Mouse (Mus musculus) liver, postnatal 0 days (tissue): ENCODE measurements at regions not wholly inside any gene's neighbourhood (a gene's known extent, or its start where the extent isn't known, plus 50 kb on each side); places are given as distances from the start of the nearest gene placed in this dataset.
A peak's percentile ranks its signal among the peaks of the same experiment; 100 is the strongest.

Experiments used
- ATAC-seq: fragments of 200-750 bp; cut with Nextera tagmentation; 2 replicates; pipeline ENCODE4 v1.8.0; 2017; ENCODE audit warnings: mild to moderate bottlenecking, moderate library complexity
- DNase-seq: peaks from one replicate; pipeline ENCODE4 v3.0.0-alpha.2; 2016
- H3K27ac ChIP-seq: fragments of 300-500 bp; sonication (generic); 2 replicates; pipeline ENCODE4 v1.5.1; 2014; ENCODE audit warnings: antibody characterized with exemption, moderate library complexity, mild to moderate bottlenecking, low read depth
- H3K27me3 ChIP-seq: fragments of 300-500 bp; sonication (generic); 2 replicates; pipeline ENCODE4 v1.6.1; 2014; ENCODE audit warnings: low read length, control low read depth, mixed read lengths; ENCODE audit not compliant: insufficient read depth
- H3K36me3 ChIP-seq: fragments of 300-500 bp; sonication (generic); replicated peaks from 2 replicates; pipeline ENCODE4 v1.6.1; 2014; ENCODE audit warnings: mild to moderate bottlenecking, control low read depth, low read length, moderate library complexity, mixed read lengths; ENCODE audit not compliant: insufficient read depth
- H3K4me1 ChIP-seq: fragments of 300-500 bp; sonication (generic); 2 replicates; pipeline ENCODE4 v1.6.1; 2014; ENCODE audit warnings: antibody characterized with exemption, mild to moderate bottlenecking, control low read depth; ENCODE audit not compliant: insufficient read depth
- H3K4me2 ChIP-seq: fragments of 300-500 bp; sonication (generic); 2 replicates; pipeline ENCODE4 v1.6.1; 2014; ENCODE audit warnings: low read depth, mild to moderate bottlenecking, low read length, moderate library complexity, mixed read lengths
- H3K4me3 ChIP-seq: fragments of 300-500 bp; sonication (generic); 2 replicates; pipeline ENCODE4 v1.5.1; 2014; ENCODE audit warnings: low read depth, low read length
- H3K9ac ChIP-seq: fragments of 300-500 bp; sonication (generic); replicated peaks from 2 replicates; pipeline ENCODE4 v1.6.1; 2014; ENCODE audit warnings: mild to moderate bottlenecking, moderate library complexity
- H3K9me3 ChIP-seq: fragments of 300-500 bp; sonication (generic); 2 replicates; pipeline ENCODE4 v1.6.1; 2016; ENCODE audit warnings: mild to moderate bottlenecking, control low read depth, low read length, mixed read lengths
- CTCF ChIP-seq: sonication (generic); IDR thresholded peaks from 2 replicates; pipeline ENCODE4 v1.5.1; 2016; ENCODE audit warnings: antibody characterized with exemption, low read depth
- EP300 ChIP-seq: IDR thresholded peaks from 2 replicates; pipeline ENCODE4 v1.6.1; 2016; ENCODE audit warnings: antibody characterized with exemption, low read depth, mild to moderate bottlenecking
- WGBS: fragments of 180-500 bp; shearing (Covaris S2); extraction: QIAGEN DNeasy Blood & Tissue Kit; methylation state at CpG from one replicate; pipeline ENCODE4 v1.1.7; 2014; ENCODE audit not compliant: insufficient replicate concordance; 5-methylcytosine and 5-hydroxymethylcytosine counted together

DNA sequence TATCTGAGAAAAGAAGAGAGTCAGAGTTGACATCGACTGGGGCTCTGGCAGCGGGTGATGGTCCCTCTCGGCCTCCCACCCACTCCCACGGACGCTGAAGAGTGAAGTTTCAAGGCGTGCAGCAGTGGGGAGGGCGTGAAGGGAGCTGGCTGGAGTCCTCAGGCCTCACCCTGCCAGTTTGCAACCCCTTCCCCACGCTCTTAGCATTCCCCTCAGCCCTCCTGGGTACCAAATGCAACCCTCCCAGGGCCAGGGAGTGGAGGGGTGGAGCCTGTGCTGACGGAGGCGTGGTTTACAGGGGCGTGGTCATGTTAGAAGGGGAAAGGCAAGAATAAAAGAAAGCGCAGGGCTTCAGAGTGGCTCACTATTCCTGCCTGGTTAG lies 136.3 kb downstream of the 2410131K14Rik start:
- DNase-seq: peak; percentile 81
- WGBS: under 1% methylated on average over 12 of the region's 12 CpGs
- H3K4me2 ChIP-seq: peak overlapping the region; percentile 92
- no peaks in the 10 kb centered on the region for H3K9me3 ChIP-seq
- ATAC-seq: peak; percentile 16; the same call in 1 of the 2 replicates
- TF ChIP-seq EP300 (no peak), CTCF (no peak)
- no peaks in the 10 kb centered on the region for H3K36me3 ChIP-seq
- H3K27ac ChIP-seq: peak overlapping the region; percentile 31; the same call in 1 of the 2 replicates
- H3K9ac ChIP-seq: peak overlapping the region; percentile 57; the same call in 1 of the 2 replicates
- peaks cover 24% of the 10 kb centered on the region for H3K4me1 ChIP-seq
- H3K4me3 ChIP-seq: peak overlapping the region; percentile 57
- peaks cover 6% of the 10 kb centered on the region; the same call in 1 of the 2 replicates for H3K27me3 ChIP-seq

DNA sequence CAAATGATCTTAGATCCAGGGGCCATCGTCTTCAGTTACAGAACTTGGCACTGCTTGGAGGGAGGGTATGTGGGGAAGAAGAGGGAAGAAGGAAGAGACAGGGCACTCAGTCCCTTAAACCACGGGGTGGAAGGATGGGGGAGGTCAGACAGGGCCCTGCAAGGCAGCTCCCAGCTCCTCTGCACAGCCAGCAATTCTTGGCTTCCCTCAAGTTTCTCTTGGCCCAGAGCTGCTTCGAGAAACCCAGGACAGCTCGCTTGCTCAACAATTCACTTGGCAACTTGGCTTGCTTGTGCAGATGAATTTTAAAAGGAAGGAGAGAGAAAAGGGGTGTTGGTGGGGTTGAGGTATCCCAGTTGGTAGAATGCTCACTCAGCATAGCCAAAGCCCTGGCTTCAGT lies 141.1 kb downstream of the 2410131K14Rik start:
- peaks cover 3% of the 10 kb centered on the region; the same call in 1 of the 2 replicates for H3K27me3 ChIP-seq
- no peak overlapping the region for H3K4me3 ChIP-seq
- WGBS: 57% methylated on average over 4 of the region's 4 CpGs
- TF ChIP-seq CTCF: no peak
- no peak for TF ChIP-seq EP300
- ATAC-seq (no peak), DNase-seq (no peak)
- H3K4me2 ChIP-seq: no peak overlapping the region
- H3K36me3 ChIP-seq: no peaks in the 10 kb centered on the region
- peaks cover 4% of the 10 kb centered on the region for H3K4me1 ChIP-seq
- H3K27ac ChIP-seq: no peak overlapping the region
- peaks cover 12% of the 10 kb centered on the region for H3K9me3 ChIP-seq
- H3K9ac ChIP-seq: no peak overlapping the region

DNA sequence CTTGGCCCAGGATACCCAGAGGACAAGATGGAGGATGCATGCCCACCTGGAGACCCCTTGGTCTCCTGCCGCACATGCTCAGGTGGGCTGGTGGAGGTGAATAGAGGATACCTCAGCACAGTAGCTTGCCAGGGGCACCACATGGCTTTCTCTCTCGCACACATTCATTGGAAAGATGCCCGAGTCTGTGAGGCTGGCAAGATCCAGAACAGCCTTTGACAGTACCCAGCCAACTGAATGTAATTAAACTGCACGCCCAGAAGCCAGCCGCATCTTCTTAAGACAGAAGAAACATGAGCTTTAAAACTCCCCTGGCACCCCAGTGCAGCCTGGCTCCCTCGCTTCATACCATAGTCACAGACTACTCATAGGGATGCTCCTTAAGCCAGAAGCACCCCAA lies 143.4 kb downstream of the 2410131K14Rik start:
- WGBS: 82% methylated on average over 6 of the region's 6 CpGs
- no peak overlapping the region for H3K4me2 ChIP-seq
- no peak overlapping the region for H3K9ac ChIP-seq
- no peak overlapping the region for H3K4me3 ChIP-seq
- H3K27ac ChIP-seq: no peak overlapping the region
- H3K36me3 ChIP-seq: no peaks in the 10 kb centered on the region
- DNase-seq (no peak), ATAC-seq (no peak)
- H3K4me1 ChIP-seq: no peaks in the 10 kb centered on the region
- no peaks in the 10 kb centered on the region for H3K27me3 ChIP-seq
- peaks cover 12% of the 10 kb centered on the region for H3K9me3 ChIP-seq
- TF ChIP-seq CTCF: no peak
- TF ChIP-seq EP300: no peak

DNA sequence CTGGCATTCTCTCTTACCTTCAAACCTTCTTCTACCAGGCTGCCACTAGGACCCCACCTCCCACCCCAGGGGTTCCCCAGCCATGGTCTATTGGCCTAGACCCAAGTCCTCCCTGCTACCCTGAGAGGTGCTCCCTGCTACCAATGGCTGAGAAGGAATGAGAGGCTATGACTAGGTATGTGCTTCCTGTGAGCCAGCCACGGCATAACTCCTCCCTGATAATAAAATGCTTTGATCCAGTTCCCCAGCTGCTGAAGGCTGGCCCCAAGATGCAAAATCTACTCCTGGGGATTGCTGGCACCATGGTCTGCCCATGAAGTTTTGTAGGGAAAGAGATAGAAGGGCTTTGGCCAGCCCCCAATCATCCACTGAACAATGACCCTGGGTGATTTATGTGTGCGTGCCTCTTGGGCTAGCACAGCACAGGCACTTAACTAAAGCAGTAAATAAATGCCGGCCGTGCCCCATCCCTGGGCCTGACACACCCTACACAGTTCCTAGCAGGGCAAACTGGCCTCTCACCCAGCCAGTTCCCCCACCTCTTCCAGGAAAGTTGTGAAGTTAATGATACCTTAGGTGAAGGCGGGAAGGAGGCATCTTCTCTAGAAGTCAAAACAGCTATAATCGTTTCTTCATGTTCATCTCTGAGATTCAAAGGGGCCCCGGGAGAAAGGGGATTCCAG lies 145.8 kb downstream of the 2410131K14Rik start:
- 70% methylated on average over 7 of the region's 7 CpGs for WGBS
- no peak for DNase-seq
- no peak for TF ChIP-seq CTCF
- TF ChIP-seq EP300: no peak
- Histone ChIP-seq H3K4me3 (no peak overlapping the region), H3K27me3 (0 out of 2 replicates have a peak, but pooled peaks cover 6% of the 10 kb centered on the region), H3K4me1 (no peaks in the 10 kb centered on the region), H3K36me3 (no peaks in the 10 kb centered on the region), H3K27ac (no peak overlapping the region), H3K9me3 (peaks cover 12% of the 10 kb centered on the region), H3K4me2 (no peak overlapping the region), H3K9ac (no peak overlapping the region)
- ATAC-seq: no peak

DNA sequence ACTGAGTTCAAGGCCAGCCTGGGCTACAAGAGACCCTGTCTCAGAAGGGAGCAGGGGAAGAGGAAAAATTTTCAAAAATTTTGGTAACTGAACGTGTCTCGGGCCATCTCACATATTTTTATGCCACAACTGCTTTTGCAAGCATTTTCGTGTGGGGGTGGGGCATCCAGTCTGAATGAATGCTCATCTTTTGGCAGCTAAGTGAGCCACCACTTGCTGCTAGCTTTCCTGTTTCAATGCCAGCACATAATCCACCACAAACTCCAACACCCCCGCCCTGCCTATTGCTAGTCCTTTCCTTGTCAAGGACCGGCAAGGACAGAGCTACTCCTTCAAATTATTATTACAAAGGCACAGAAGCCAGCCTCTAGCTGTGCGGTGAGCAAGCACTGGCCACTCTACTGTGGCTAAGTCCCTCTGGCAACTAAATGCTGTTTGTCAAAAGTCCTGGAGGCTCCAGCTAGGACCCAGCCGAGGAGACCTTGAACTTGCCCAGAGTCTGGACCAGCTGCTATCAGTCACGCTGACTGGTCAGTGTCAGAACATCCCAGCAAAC lies 148.0 kb downstream of the 2410131K14Rik start:
- Histone ChIP-seq H3K9me3 (peaks cover 12% of the 10 kb centered on the region), H3K9ac (no peak overlapping the region), H3K4me2 (no peak overlapping the region), H3K4me1 (0 out of 2 replicates have a peak, but pooled peaks cover 3% of the 10 kb centered on the region), H3K27ac (no peak overlapping the region), H3K4me3 (no peak overlapping the region), H3K27me3 (peaks cover 19% of the 10 kb centered on the region; the same call in 1 of the 2 replicates), H3K36me3 (no peaks in the 10 kb centered on the region)
- DNase-seq (no peak), ATAC-seq (no peak)
- WGBS: 73% methylated on average over 8 of the region's 8 CpGs
- TF ChIP-seq EP300 (no peak), CTCF (no peak)

DNA sequence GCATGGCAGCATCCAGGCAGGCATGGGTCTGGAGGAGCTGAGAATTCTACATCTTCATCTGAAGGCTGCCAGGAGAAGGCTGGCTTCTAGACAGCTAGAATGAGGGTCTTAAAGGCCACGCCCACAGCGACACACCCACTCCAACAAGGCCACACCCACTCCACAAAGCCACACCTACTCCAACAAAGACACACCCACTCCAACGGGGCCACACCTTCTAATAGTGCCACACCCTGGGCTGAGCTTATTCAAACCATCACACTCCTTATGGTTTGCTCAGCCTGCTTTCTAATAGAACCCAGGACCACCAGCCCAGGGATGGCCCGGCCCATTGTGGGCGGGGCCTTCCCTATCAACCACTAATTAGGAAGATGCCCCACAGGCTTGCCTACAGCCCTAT lies 149.0 kb downstream of the 2410131K14Rik start:
- ATAC-seq (no peak), DNase-seq (no peak)
- Histone ChIP-seq H3K9me3 (peaks cover 12% of the 10 kb centered on the region), H3K4me2 (no peak overlapping the region), H3K27ac (no peak overlapping the region), H3K36me3 (no peaks in the 10 kb centered on the region), H3K27me3 (peaks cover 19% of the 10 kb centered on the region; the same call in 1 of the 2 replicates), H3K4me3 (no peak overlapping the region), H3K4me1 (0 out of 2 replicates have a peak, but pooled peaks cover 3% of the 10 kb centered on the region), H3K9ac (no peak overlapping the region)
- WGBS: 44% methylated on average over 5 of the region's 5 CpGs
- no peak for TF ChIP-seq CTCF
- no peak for TF ChIP-seq EP300
